Mouse (Mus musculus) lung, postnatal 0 days (tissue): ENCODE measurements around the gene Idh2.

ENCODE experiments used
- CTCF ChIP-seq: IDR thresholded peaks from 2 replicates; pipeline ENCODE4 v1.5.1; 2016; ENCODE audit warnings: antibody characterized with exemption, mild to moderate bottlenecking
- EP300 ChIP-seq: IDR thresholded peaks from 2 replicates; pipeline ENCODE4 v1.6.1; 2016; ENCODE audit warnings: antibody characterized with exemption, mild to moderate bottlenecking, control low read depth

DNA sequence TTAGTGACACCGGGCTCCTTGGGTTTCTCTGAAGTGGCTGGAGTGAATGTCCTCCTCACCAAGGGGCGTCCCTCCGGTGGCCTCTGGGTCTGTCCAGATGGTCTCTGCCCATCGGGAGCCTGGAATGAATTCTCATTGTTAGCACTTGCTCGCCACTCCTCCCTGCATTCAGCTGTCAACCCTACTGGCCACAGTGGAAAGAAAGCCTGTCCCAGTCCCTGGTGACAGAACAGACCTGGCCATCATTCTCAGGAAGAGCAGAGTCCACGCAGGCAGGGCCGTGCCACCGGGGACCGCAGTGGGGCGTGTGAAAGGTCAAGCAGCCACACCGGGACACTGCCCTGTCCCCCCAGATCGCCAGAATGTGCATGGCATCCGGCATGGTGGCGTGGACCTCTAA lies 57.4 kb downstream of the Idh2 start:
- TF ChIP-seq CTCF, result no peak; the same call in 1 of the 2 replicates
- TF ChIP-seq EP300, result no peak
